Mouse (Mus musculus): Measurements from ENCODE around the gene Lrp4.
A peak's percentile ranks its signal among the peaks of the same experiment; 100 is the strongest.

Lrp4 gene

GRCm38 (mm10) chr2:91457259-91457655 is at the start of gene Lrp4:
Gene Lrp4 (plus strand): TSS chr2:91457511.
- DNase-seq = peak; percentile 65

- no peak for DNase-seq
These were observed 49.3 kb upstream of the Lrp4 start for GRCm38 (mm10) chr2:91408031-91408430.

GRCm38 (mm10) chr2:91411473-91411872 is 45.8 kb upstream of the Lrp4 start:
- no peak for DNase-seq

- DNase-seq = no peak
These were observed 45.0 kb upstream of the Lrp4 start for GRCm38 (mm10) chr2:91412361-91412760.

- no peak for DNase-seq
These were observed 43.5 kb upstream of the Lrp4 start for GRCm38 (mm10) chr2:91413811-91414210.

- no peak for DNase-seq
These were observed 35.7 kb upstream of the Lrp4 start for GRCm38 (mm10) chr2:91421641-91422040.

- no peak for DNase-seq
These were observed 33.1 kb upstream of the Lrp4 start for GRCm38 (mm10) chr2:91424061-91424720.

- no peak for DNase-seq
These were observed 31.0 kb upstream of the Lrp4 start for GRCm38 (mm10) chr2:91426321-91426720.

GRCm38 (mm10) chr2:91429146-91429545 is 28.2 kb upstream of the Lrp4 start:
- no peak for DNase-seq

- peak; percentile 55 for DNase-seq
These were observed 27.3 kb upstream of the Lrp4 start for GRCm38 (mm10) chr2:91429915-91430599.

GRCm38 (mm10) chr2:91430600-91430919 is 26.8 kb upstream of the Lrp4 start:
- peak; percentile 60 for DNase-seq

- DNase-seq = no peak
These were observed 20.6 kb upstream of the Lrp4 start for GRCm38 (mm10) chr2:91436713-91437112.

- DNase-seq = no peak
These were observed 20.0 kb upstream of the Lrp4 start for GRCm38 (mm10) chr2:91437116-91437815.

- no peak for DNase-seq
These were observed 18.0 kb upstream of the Lrp4 start for GRCm38 (mm10) chr2:91439271-91439670.

- DNase-seq = no peak
These were observed 17.4 kb upstream of the Lrp4 start for GRCm38 (mm10) chr2:91439876-91440275.

- no peak for DNase-seq
These were observed 16.6 kb upstream of the Lrp4 start for GRCm38 (mm10) chr2:91440686-91441085.

- no peak for DNase-seq
These were observed 15.6 kb upstream of the Lrp4 start for GRCm38 (mm10) chr2:91441715-91442114.

- no peak for DNase-seq
These were observed 15.1 kb upstream of the Lrp4 start for GRCm38 (mm10) chr2:91442241-91442640.

GRCm38 (mm10) chr2:91444286-91444892 is 12.9 kb upstream of the Lrp4 start, which contains the start of gene 1110051M20Rik:
Gene 1110051M20Rik (minus strand): TSS chr2:91444704.
- DNase-seq = peak; percentile 96

GRCm38 (mm10) chr2:91449662-91450061 is 7.6 kb upstream of the Lrp4 start:
- no peak for DNase-seq

GRCm38 (mm10) chr2:91450316-91450715 is 7.0 kb upstream of the Lrp4 start:
- DNase-seq = no peak

GRCm38 (mm10) chr2:91452658-91453057 is 4.7 kb upstream of the Lrp4 start:
- no peak for DNase-seq

GRCm38 (mm10) chr2:91453231-91454075 is 3.9 kb upstream of the Lrp4 start:
- DNase-seq = no peak

Measured in retina, postnatal 1 day (tissue).